Mouse (Mus musculus) erythroblast, adult 5-6 weeks (primary cell): Measurements from ENCODE around the gene Ptgir. TPM values are rescaled to one million over a fixed set of nuclear protein-coding genes. Genes with fewer than 3 reads are reported as not detected.

Experiments
- ATAC-seq: replicated peaks from 2 replicates; pipeline ENCODE4 v1.8.0; 2016; ENCODE audit warnings: moderate number of reproducible peaks, mild to moderate bottlenecking, moderate TSS enrichment, inconsistent platforms; ENCODE audit not compliant: poor library complexity, low FRiP score, severe bottlenecking
- total RNA-seq, 2 experiments: library from RNA; stranded (forward) in 1 of 2; stranded (reverse) in 1 of 2; fragments of 150-400 nt in 1 of 2; fragments of 200-764, 138-1000 nt in 1 of 2; gene quantifications; 2 replicates each; pipeline versions ENCODE4 v1.2.3 to v1.2.4; 2015 to 2017; ENCODE audit warnings: low replicate concordance in 2 of 2

The Ptgir gene
- total RNA-seq (2015; ENCODE audit: low replicate concordance) (1.3 and 6.7 TPM in 2 replicates), total RNA-seq (2017; ENCODE audit: low replicate concordance) (1.5 and 1.8 TPM in 2 replicates)

- ATAC-seq: no peak
Measured at GRCm38 (mm10) chr7:16906281-16906680, at the start of gene Ptgir. TSS of gene Ptgir (plus strand) at chr7:16906490.

- peak; percentile 71 for ATAC-seq
Measured at GRCm38 (mm10) chr7:16858336-16858735, 48.0 kb upstream of the Ptgir start.

- 0 out of 2 replicates have a peak, but pooled peaks have one; percentile 56 for ATAC-seq
Measured at GRCm38 (mm10) chr7:16859902-16860651, 46.2 kb upstream of the Ptgir start.

GRCm38 (mm10) chr7:16867488-16867887 lies 38.8 kb upstream of the Ptgir start:
- no peak for ATAC-seq

- ATAC-seq: no peak
Measured at GRCm38 (mm10) chr7:16869497-16869896, 36.8 kb upstream of the Ptgir start.

- ATAC-seq: no peak
Measured at GRCm38 (mm10) chr7:16871600-16871999, 34.7 kb upstream of the Ptgir start.

GRCm38 (mm10) chr7:16872478-16872877 lies 33.8 kb upstream of the Ptgir start:
- ATAC-seq: no peak

- ATAC-seq: no peak
Measured at GRCm38 (mm10) chr7:16873392-16873791, 32.9 kb upstream of the Ptgir start.

GRCm38 (mm10) chr7:16874190-16874589 lies 32.1 kb upstream of the Ptgir start:
- ATAC-seq: peak; percentile 72

GRCm38 (mm10) chr7:16874756-16875309 lies 31.5 kb upstream of the Ptgir start:
- peak; percentile 94 for ATAC-seq

- no peak for ATAC-seq
Measured at GRCm38 (mm10) chr7:16875310-16875325, 31.2 kb upstream of the Ptgir start, which contains the start of gene Dact3. TSS of gene Dact3 (plus strand) at chr7:16875317.

GRCm38 (mm10) chr7:16875326-16875725 lies 31.0 kb upstream of the Ptgir start:
- ATAC-seq: no peak

GRCm38 (mm10) chr7:16876006-16876405 lies 30.3 kb upstream of the Ptgir start:
- no peak for ATAC-seq

GRCm38 (mm10) chr7:16876608-16877007 lies 29.7 kb upstream of the Ptgir start:
- ATAC-seq: no peak

GRCm38 (mm10) chr7:16877717-16878116 lies 28.6 kb upstream of the Ptgir start:
- ATAC-seq: no peak

GRCm38 (mm10) chr7:16879796-16880547 lies 26.3 kb upstream of the Ptgir start:
- no peak for ATAC-seq

- no peak for ATAC-seq
Measured at GRCm38 (mm10) chr7:16880615-16881014, 25.7 kb upstream of the Ptgir start.

- no peak for ATAC-seq
Measured at GRCm38 (mm10) chr7:16883162-16883561, 23.1 kb upstream of the Ptgir start.

GRCm38 (mm10) chr7:16884334-16884733 lies 22.0 kb upstream of the Ptgir start:
- no peak for ATAC-seq

GRCm38 (mm10) chr7:16885271-16885776 lies 21.0 kb upstream of the Ptgir start:
- no peak for ATAC-seq

- no peak for ATAC-seq
Measured at GRCm38 (mm10) chr7:16885905-16886304, 20.4 kb upstream of the Ptgir start.
